Mouse (Mus musculus): ENCODE data around the gene Kazn.

The Kazn gene

DNA sequence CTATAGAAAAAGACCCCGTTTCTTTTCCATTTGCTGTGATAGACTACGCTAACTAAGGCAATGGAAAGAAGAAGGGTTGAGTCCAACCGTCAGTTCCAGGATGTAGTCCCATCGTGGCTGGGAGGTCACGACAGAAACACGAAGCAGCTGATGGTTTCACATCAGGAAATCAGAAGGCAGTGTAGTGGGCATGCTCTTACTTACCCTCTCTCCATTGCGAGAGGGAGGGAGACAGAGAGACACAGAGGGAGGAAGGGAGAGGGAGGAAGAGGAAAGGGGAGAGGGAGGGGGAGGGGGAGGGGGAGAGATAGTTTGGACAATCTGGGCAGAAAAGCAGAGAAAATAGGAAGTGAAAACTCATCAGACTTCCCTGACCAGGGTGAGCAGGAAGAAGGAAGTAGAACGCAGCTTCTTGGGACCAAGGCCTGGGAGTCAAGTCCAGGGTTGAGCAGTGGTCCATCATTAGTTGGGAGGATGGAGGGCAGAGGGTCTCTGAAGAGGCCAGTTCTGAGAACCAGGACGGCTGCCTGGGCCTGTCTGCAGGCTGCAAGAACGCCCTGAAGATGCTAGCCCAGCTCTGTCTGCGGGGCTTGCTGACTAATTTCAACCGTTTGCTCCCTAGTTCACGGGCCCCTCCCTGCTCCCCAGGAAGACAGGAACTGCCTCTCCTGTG lies 165.0 kb downstream of the Kazn start:
- no peak for DNase-seq

DNA sequence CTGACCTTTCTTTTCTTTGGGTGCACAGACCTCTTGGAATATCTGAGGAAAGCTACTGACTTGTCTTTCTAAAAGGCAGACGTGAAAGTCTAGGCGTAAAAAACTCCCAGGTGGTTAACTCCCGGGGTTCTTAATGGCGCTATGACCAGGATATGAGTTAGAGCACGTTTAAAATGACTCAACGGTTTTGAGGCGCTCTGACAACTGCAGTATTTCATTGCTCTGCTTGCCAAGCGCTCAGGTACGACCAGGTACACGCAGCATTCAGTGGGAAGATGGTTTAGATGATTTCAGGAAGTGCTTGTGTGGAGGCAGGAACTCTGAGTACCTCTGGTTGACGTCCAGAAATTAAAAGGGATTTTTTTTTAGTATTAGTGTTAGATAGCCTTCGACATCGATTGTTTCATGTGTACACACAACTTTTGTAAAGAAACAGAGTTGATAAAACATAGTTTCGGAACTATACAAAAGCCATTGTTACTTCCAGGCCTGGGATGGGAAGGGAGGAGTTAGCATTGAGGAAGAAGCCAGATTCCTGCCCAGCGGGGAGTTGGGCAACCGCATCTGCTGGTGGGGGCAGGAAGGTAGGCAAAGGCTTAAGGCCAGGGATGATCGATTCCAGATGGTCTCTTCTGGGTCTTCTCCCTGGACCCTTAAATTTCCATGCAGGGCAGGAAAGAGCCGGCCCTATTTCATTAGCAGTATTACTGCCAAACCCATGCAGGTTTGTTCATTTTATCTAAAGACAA lies 167.8 kb downstream of the Kazn start:
- peak; percentile 85 for DNase-seq

DNA sequence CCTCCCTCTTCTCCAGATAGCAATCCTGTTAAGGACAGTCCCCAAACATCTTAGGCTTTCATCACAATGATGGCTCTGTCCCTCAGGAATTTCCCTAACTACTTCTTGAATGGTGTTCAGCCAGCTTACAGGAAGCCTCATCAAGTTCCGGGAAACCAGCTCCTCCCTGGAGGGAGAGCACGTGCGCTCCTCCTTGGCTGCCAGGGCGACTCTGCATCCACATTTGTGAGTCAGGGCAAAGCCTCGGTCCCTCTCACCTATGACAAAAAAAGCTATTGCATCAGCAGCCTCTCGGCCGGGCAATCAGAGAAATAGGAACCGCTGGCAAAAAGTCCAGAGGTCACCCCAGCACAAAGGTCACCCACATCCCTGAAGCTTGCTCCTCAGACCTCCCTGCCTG lies 168.4 kb downstream of the Kazn start:
- peak; percentile 65 for DNase-seq

DNA sequence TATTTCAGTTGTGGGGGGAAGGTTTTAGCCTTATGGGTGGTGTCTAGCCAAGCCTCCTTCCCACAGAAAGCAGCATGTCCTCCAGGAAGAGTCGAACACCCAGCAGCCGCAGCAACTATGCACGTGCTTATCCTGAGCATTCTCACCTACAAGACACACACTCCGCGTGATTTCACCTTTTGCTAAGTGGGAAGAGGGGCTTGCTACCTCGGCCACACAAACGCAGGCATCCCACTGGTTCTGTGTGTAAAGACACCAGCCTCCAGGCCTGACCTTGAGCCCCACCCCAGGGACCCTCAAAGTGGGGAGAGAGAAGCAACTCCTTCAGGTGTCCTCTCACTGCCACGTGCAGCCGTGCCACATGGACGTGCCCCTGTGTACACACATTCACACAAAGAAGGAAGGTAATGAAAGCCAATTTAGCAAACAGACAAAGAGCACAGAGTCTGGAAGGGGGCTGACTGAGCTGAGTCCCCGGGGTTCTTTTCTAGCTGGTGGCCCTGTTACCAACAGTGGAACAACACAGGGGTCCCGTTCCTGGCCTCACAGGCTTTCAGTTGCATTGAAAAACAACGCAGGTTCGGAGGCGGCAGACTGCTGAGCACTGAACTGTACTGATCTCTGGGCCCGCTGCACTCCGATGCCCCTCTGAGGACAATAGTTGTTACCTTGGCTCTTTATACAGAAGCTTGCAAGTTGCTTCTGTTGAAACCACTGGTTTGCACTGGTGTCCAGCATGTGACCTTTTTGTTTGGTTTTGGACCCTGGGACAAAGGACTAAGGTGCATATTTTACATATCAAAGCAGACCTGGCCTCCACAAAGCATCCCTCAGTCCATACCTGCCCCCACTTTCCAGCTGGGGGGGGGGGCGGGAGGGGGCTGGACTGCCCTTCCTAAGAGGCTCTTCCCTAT lies 170.0 kb downstream of the Kazn start:
- peak; percentile 40 for DNase-seq

DNA sequence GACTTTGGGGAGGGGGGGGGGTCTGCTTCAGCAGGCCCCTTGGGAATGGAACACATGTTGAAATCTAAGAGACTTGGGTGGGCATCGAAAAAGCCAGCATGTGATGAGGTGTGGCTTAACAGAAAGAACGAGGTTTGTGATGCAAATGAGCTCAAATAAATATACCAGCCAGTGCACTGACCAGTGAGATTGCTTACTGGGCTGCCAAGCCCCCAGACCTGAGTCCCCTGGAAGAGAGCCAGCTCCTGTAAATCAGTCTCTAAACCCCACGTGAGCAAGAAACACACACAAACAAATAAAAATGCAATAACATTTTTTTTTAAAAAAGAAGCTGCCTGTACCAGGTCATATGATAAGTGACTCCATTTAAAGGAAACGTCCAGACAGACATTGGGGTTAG lies 172.6 kb downstream of the Kazn start:
- DNase-seq: peak; percentile 45

DNA sequence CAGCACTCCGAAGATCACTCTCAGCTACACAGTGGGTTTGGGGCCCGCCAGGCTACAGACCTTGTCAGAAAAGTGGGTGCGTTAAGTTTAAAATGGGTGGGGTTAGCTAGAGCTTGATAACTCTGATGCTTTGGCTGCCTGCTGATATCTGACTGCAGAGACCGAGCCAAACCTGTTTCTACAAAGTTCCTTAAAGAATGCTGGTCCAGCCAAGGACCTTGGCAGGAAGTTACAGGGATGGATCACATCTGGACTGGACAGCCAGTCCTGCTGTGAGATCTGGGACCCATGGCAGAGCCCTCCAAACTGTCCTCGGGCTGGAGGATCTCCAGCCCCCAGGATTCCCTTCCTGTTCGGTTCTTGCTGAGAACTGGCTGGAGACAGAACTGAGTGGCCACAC lies 173.4 kb downstream of the Kazn start:
- peak; percentile 44 for DNase-seq

DNA sequence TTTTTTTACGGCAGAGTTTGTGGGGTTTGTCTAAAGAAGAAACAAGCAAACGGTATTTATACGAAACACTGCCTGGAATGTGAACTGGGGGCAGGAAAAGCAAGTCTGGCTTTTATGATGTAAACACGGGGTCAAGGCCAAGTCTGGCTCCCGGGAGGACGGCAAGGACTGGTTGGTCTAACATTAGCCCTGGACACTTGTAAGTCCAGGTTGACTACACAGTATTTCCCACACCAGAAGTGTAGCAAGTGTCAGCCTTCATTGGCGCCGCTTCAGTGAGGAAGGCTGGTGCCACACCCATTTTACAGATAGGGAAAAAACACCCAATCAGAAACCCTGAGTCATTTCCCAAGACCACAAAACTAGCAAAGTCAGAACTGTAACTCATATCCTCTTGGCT lies 173.9 kb downstream of the Kazn start:
- peak; percentile 49 for DNase-seq

DNA sequence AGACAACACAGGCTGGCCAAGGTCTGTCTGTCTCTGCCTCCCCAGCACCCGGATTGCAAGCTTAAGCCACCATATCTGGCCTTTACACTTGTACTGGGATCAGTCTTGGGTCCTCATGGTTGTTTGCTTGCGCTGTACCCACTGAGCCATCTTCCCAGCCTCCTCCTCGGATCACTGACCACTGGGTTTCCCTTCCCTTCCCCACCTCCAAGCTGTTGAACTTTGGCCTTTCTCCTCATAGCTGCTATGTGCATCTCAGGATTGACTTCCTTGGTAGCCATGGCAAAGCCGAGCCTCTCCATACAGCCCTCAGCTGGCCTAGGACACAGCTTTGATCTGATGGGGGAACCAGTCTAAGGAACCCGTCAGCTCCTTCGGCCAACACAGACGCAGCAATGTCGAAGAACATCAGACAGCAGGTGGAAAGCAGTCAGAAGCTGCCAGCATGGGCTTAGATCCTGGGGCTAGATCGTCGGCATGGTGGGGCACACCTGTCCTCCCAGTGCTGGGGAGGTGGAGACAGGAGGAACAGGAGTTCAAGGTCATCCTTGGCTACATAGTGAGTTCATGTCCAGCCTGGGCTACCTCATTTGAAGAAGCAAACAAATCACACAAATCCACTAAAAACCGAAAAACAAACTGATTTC lies 174.5 kb downstream of the Kazn start:
- DNase-seq: peak; percentile 45

DNA sequence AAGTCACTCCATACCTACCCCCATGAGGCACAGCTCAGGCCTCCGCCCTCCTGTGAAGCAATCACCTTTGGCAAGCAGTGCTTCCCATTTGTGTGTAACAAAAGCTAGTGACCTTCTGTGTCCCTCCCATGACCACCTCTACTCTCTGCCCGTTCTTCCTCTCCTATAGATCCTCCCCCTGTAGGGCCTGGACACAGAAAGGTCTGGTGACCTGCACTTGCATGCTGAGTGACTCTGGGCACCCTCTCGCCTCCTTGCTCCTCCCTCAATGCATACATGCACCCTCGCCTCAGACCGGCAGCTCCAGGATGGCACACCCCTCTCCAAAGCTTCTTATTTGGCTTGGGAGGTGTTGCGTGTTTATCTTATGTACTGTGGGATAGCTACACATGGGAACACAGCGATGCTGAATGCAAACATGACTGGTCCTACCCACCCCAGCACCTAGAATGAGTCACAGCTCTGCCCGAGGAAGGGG lies 176.1 kb downstream of the Kazn start:
- peak; percentile 53 for DNase-seq

DNA sequence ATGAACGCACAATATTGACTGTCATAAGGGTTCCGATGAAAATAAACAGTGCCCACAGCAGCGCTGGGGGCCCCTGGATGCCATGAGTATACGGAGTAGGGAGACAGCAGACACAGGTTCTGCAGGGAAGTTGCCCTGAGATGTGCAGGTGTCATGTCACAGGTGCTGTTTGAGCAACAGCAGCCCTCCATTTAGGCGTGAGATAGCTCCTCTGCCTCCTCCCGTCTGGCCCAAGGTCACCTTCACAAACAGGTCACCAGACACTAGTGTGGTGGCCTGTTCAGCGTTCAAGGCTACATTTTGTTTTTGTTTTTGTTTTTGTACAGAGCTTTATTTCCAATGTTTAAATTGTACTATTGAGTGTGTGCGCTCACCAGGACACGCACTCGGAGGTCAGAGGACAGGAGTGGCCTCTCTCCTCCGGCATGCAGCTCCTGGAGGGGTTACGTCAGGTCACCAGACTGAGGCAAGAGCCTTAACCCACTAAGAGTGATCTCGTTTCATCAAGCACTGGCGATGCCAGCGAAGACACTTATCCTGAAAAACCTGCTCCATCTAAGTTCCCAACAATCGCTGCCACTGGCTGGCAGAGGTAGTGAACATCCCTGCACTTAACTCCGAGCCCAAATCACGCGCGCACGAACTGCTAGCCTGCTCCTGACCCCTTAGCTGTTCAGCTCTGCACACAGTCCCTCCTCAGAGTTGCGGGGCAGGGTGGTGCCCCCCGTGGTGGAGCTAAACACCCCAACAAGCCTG lies 177.5 kb downstream of the Kazn start:
- peak; percentile 52 for DNase-seq

DNA sequence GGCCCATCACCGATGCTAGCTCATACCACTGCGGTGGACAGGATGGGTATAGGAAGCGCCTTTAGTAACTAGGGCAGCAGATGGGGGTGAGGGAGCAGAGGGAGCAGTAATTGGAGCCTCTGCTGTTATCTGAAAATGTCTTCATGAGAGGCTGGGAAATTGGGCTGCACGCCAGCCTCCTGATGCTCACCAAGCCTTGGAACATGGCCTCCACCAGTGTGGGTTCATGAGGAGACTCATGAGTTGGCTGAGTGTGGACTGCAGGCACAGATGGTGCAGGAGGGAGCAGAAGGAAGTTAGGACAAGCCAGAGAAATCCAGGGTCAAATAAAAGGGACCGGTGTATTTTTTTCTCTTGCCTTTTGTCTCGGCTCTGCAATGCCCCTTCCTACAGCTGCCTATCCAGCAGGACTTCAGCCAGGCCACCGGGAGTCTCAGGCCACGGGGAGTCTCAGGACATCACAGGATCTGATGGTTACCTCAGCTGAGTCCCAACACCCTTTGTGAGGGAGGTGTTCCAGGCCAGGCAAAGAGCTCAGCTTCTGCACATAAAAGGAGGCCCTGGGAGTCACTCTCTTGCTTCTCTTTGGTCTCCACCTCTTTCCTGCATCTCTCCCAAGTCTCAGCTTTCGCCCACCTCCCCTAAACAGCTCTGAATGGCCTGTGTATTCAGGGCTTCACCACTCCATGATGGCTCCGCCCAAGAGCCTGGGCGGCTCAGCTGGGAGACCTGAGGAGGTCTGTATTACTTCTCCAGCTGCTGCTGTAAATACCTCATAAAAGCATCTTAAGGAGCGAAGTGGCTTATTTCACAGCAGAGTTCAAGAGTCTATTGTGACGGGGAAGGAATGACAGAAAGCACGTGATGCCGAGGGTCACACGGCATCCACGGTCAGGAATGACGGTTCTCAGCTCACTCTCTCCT lies 178.5 kb downstream of the Kazn start:
- DNase-seq: peak; percentile 99

DNA sequence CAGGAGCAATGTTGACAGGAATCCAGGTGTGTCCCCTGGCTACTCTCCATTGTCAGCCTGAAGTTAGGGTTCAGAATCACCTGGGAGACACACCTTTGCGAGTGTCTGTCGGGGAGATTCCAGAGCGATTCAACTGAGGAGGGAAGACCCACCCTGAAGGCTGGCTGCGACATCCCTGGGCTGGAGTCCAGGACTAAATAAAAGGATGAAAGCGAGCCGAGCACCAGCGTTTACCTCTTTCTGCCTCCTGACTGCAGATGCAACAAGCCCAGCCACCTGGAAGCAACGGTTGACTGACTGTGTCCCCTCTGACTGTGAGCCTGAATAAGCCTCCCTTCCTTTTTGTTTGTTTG lies 179.4 kb downstream of the Kazn start:
- no peak for DNase-seq

DNA sequence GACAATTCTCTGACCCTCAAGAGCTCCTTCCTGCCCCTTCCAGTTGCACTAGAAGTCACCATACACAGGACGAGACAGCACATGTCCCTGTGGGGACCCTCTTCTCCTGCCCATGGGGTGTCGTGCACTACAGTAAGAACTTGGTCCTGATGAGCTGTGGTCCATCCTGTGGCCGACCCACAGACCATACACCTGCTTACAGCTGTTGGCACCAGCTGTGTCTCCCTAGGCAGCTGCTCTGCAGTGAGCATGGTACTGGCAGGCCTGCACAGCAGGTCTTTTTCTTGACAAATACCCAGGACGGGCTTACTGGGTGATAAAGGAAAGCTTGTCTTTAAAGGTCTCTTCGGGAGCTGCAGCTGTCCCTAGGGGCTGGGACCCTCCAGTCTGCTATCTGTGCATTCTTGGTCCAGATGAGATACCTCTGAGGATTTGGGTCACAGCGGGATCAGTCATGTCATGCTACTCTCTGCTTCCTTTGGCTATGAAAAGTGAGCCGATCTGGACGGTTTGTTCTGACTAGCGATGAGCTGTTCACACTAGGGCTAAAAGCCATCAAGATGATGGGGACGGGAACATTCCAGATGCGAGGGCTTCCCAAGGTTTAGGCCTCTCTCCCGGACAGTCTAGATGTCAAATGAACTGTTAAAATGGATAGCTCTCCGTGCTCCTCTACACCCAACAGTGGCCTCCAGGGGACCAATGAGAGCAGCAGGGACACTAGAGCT lies 179.9 kb downstream of the Kazn start:
- peak; percentile 72 for DNase-seq

DNA sequence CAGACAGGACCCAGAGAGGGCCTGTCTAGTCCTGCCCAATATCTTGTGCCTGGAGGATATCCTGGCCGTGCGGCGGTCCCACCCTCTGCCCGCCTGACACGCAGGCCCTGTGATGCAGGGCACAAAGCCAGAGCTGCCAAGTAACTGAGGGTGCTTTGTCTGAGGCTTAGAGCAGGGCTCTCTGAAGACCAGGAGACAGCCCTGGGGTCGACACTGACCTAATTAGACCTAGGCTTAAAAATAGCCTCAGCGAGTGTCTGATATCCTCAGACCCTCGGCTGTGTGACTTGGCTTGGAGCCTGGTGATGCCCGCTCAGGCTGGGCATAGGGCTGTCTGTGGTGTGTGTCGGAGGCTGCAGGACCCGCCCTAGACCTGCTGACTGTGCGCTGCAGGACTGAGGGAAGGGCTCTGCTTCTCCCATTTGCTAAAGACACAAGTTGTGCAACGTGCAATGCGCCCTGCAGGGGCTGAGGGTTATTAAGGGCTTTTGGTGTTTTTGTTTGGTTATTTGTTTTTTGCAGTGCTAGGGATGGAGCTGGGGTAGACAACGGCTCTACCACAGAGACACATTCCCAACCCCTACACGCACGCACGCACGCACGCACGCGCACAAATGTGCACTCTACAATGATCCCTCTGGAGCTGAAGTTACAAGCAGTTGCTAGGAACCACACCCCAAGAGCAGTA lies 181.5 kb downstream of the Kazn start:
- peak; percentile 77 for DNase-seq

DNA sequence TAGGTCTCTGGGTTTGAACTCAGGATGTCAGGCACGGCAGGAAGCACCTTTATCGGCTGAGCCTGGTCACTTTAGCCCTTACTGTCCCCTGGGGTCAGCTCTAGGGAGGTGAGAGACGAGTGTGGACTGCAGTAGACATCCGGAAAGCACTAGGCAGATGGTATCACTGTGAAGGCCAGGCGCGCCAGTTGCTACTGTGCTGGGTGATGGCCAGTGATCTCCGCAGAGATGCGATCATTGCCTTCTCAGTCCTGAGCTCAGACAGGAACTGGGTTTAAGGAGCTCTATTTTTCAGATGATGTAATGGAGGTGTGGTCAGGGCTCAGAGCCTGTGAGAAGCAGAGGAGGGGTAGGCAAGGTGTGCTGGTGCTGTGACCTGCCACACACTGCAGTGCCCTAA lies 183.6 kb downstream of the Kazn start:
- DNase-seq: peak; percentile 90

DNA sequence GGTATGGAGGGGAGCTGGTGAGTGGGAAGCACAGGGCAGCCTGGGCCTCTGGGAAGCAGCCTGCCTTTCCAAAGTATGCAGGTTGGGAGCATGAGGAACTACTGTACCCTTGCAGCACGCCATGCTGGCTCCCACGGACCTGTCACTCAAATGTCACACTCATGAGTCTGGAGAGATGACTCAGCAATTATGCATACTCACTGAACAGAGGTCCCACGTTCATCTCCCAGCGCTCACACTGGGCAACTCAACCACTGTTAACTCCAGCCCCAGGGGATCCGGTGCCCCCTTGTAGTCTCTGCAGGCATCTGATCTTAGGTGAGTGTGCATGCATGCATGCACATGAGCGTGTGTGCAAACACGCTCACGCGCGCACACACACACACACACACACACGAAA lies 184.6 kb downstream of the Kazn start:
- peak; percentile 52 for DNase-seq

DNA sequence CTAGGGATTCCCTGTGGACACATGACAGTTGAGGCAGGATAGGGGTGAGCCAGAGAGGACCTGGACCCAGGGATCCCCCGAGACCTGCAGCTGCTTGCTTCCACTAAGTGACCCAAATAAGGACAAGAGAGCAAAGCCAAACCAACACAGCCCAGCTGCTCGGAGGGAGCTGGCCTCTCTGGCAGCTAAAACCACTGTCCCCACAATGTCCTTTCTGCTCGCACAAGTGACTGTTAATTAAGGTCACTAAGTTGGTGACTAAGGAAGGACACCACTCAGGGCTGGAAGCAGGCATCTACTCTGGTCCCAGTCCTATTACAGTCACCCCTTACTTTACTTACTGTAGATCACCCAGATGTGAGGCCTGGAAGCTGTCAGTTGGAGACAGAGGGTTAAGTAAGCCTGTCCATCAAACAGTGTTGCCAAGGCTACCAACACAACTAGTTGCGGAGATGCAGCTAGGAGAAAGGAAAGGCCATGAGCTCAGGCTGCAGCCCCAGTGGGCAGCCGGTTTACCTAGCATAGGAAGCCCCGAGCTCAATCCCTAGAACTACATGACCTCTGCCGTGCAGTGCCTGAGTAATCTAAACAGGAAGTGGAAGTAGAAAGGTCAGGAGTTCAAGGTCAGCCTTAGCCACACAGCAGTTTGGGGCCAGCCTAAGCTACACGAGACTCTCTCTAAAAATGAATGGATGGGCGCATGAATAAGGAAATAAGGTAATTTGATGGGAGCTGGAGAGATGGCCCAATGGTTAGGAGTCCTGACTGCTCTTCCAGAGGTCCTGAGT lies 185.3 kb downstream of the Kazn start:
- DNase-seq: peak; percentile 37

DNA sequence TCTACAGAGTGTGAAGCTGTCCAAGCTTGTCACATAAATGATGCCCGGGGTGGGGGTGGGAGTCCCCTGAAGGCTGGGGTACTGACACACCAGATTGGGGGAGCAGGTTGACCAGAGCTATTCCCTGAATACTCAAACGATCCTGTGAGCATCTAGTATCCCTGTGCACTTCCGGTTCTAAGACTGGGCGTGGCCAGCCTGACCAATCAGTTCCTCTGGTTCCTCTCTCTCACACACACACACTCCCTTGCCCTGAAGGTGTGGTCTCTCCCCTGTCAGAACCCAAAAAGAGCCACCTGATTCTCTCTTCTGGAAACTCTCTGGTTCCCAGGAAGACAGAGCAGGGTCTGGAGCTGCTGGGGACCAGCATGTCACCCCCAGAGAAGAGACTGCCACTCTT lies 185.9 kb downstream of the Kazn start:
- DNase-seq: peak; percentile 37

All from cerebellum, adult 9-11 months (tissue).